ENCODE assay signal across 13 mouse cellular contexts in the genomic region with DNA sequence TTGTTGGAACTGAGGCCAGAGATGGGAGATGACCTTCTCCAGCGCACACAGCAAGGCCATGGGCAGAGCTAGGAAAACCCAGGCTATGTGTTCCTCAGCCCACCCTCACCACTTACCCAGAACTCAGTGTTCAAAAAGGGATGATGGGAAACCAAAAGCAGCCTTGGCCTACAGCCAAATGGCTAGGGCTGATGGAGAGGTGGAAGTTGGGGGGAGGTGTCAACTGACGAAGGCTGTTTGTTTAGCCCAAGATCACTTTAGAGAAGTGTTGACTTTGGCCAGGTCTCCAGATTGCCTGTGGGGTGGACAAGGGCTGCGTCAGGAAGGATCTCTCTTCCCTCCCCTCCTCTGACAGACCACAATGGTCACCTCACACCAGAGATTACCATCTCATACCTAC. TPM values are rescaled to one million over a fixed set of nuclear protein-coding genes. Genes with fewer than 3 reads are reported as not detected.
DNase-seq lines count a peak whose midpoint lies in the region; ATAC-seq and TF ChIP-seq lines count a peak whose summit lies in the region.
"Had no signal": no experiment of that assay in that cellular context is flagged by ENCODE, and none has a peak within 500 bp of the region (broad histone marks: within the 10 kb centered on the region; RNA-seq: fewer than 3 reads in every experiment).

No protein-coding gene starts in this region.

- DNase-seq in kidney, adult 9 months = no peak
- peak; percentile 65 for DNase-seq in brain, embryonic 14.5 days (ENCODE audit: low read depth)
- peak; percentile 85 for DNase-seq in lung, postnatal 10 days
- DNase-seq in thymus, postnatal 14 days = no peak
- no peak for DNase-seq in gastrocnemius, adult 18-20 months (ENCODE audit: low spot score)
- no peak for DNase-seq in cerebellum, postnatal 36 days
- DNase-seq: cerebellum, postnatal 14 days; gastrocnemius, postnatal 10 days had no signal

- TF ChIP-seq CTCF in brain, embryonic 14.5 days (IDR thresholded peaks at IDR 0.05; ENCODE audit: borderline replicate concordance, extremely low read depth, insufficient read depth, insufficient read length) = no peak

- peak; percentile 77 for ATAC-seq in kidney, embryonic 14.5 days (ENCODE audit: low FRiP score, low TSS enrichment)
- 0 out of 2 replicates have a peak, but pooled peaks have one; percentile 43 for ATAC-seq in forebrain, embryonic 15.5 days (replicated peaks)
- ATAC-seq: intestine, embryonic 15.5 days had no signal

- H3K9me3 ChIP-seq in kidney, embryonic 14.5 days (ENCODE audit: control insufficient read depth, low read length) = no peaks in the 10 kb centered on the region
- no peaks in the 10 kb centered on the region for H3K9me3 ChIP-seq in forebrain, embryonic 15.5 days
- H3K9me3 ChIP-seq: intestine, embryonic 15.5 days; midbrain, embryonic 10.5 days had no signal

- no peak overlapping the region for H3K4me3 ChIP-seq in kidney, embryonic 14.5 days (ENCODE audit: low read length)
- H3K4me3 ChIP-seq in forebrain, embryonic 15.5 days = no peak overlapping the region
- H3K4me3 ChIP-seq: intestine, embryonic 15.5 days; midbrain, embryonic 10.5 days had no signal

- no peaks in the 10 kb centered on the region for H3K27me3 ChIP-seq in kidney, embryonic 14.5 days (ENCODE audit: control insufficient read depth, insufficient read depth, low read length)
- H3K27me3 ChIP-seq in forebrain, embryonic 15.5 days = no peaks in the 10 kb centered on the region
- H3K27me3 ChIP-seq: intestine, embryonic 15.5 days had no signal

- no peak for TF ChIP-seq POLR2A in brain, embryonic 14.5 days (IDR thresholded peaks at IDR 0.05; ENCODE audit: borderline replicate concordance, extremely low read depth, insufficient read depth, insufficient read length, poor library complexity, severe bottlenecking)

- H3K27ac ChIP-seq in kidney, embryonic 14.5 days (ENCODE audit: low read depth, low read length) = no peak overlapping the region
- peak overlapping the region; percentile 81 for H3K27ac ChIP-seq in forebrain, embryonic 15.5 days (replicated peaks)
- H3K27ac ChIP-seq: intestine, embryonic 15.5 days; midbrain, embryonic 10.5 days had no signal

- no peak overlapping the region for H3K4me2 ChIP-seq in kidney, embryonic 14.5 days (replicated peaks; ENCODE audit: low read depth, low read length)
- no peak overlapping the region for H3K4me2 ChIP-seq in forebrain, embryonic 15.5 days (replicated peaks)
- H3K4me2 ChIP-seq: intestine, embryonic 15.5 days; liver, embryonic 11.5 days had no signal

- WGBS in kidney, embryonic 14.5 days = 29% methylated on average over 3 of the region's 3 CpGs
- 55% methylated on average over 3 of the region's 3 CpGs for WGBS in forebrain, embryonic 15.5 days

- H3K36me3 ChIP-seq in kidney, embryonic 14.5 days (ENCODE audit: control insufficient read depth, insufficient read depth, low read length) = no peaks in the 10 kb centered on the region
- H3K36me3 ChIP-seq in forebrain, embryonic 15.5 days = no peaks in the 10 kb centered on the region
- H3K36me3 ChIP-seq: intestine, embryonic 15.5 days; midbrain, embryonic 10.5 days had no signal

- H3K9ac ChIP-seq in kidney, embryonic 14.5 days (ENCODE audit: low read depth, low read length) = no peak overlapping the region
- H3K9ac ChIP-seq in forebrain, embryonic 15.5 days (replicated peaks) = no peak overlapping the region
- H3K9ac ChIP-seq: intestine, embryonic 15.5 days had no signal

- 0 out of 2 replicates have a peak, but pooled peaks cover 4% of the 10 kb centered on the region for H3K4me1 ChIP-seq in kidney, embryonic 14.5 days (ENCODE audit: control insufficient read depth, insufficient read depth, low read length)
- peaks cover 13% of the 10 kb centered on the region for H3K4me1 ChIP-seq in forebrain, embryonic 15.5 days
- H3K4me1 ChIP-seq: midbrain, embryonic 10.5 days had no signal

RNA-seq across cellular contexts. Expression of a gene that starts 34.8 kb away (rescaled TPM):
- 7.3 and 11.0 TPM in 2 replicates for polyA plus RNA-seq in kidney, embryonic 14.5 days (2014; fragmentation: Nextera tagmentation; extraction: Ambion mirVana)
- polyA plus RNA-seq in brain, embryonic 14.5 days (2012; rRNA removed) = 15.4 and 33.5 TPM in 2 replicates
- 9.5 and 10.5 TPM in 2 replicates for polyA plus RNA-seq in forebrain, embryonic 15.5 days (2015; fragmentation: Nextera tagmentation; extraction: Ambion mirVana)
- under 1 TPM; 0.34 to 0.45 TPM for total RNA-seq in gastrocnemius, adult 18-20 months (2021)

RNA-seq across cellular contexts. Expression of a gene that starts 44.1 kb away (rescaled TPM):
- polyA plus RNA-seq in kidney, embryonic 14.5 days (2014; fragmentation: Nextera tagmentation; extraction: Ambion mirVana) = 16.0 and 17.0 TPM in 2 replicates
- 14.3 and 15.8 TPM in 2 replicates for polyA plus RNA-seq in brain, embryonic 14.5 days (2012; rRNA removed)
- 12.3 and 13.7 TPM in 2 replicates for polyA plus RNA-seq in forebrain, embryonic 15.5 days (2015; fragmentation: Nextera tagmentation; extraction: Ambion mirVana)
- total RNA-seq in gastrocnemius, adult 18-20 months (2021) = 1 to 10 TPM; 2.3 to 3.4 TPM

Comparison
In these comparisons a context has a peak if more than half of its experiments do, and no peak if none do; other contexts are left out.
1. DNase-seq: peak in brain, embryonic 14.5 days (single experiment) and lung, postnatal 10 days (single experiment); none in kidney, adult 9 months (single experiment), thymus, postnatal 14 days (single experiment), gastrocnemius, adult 18-20 months (single experiment) and cerebellum, postnatal 36 days (0 of 2).